Mouse (Mus musculus): Measurements from ENCODE around the gene Grin2c. TPM values are rescaled to one million over a fixed set of nuclear protein-coding genes. Genes with fewer than 3 reads are reported as not detected.

Gene Grin2c
- polyA plus RNA-seq, 1 experiment: 35.8 TPM

GRCm38 (mm10) chr11:115202756-115203155, 64.3 kb downstream of the Grin2c start:
- H3K27ac ChIP-seq (ENCODE audit: insufficient read depth, low read length): no peak overlapping the region
- no peak for TF ChIP-seq POLR2A (IDR thresholded peaks at IDR 0.05; ENCODE audit: extremely low read depth, insufficient read depth, low read length)
- no peak for TF ChIP-seq CTCF (IDR thresholded peaks at IDR 0.05; ENCODE audit: extremely low read depth, insufficient read depth, low read length)
- H3K4me1 ChIP-seq (ENCODE audit: control insufficient read depth, insufficient read depth, low read length): no peaks in the 10 kb centered on the region
- no peak overlapping the region for H3K4me3 ChIP-seq (ENCODE audit: insufficient read depth, low read length)

GRCm38 (mm10) chr11:115202316-115202715, 64.7 kb downstream of the Grin2c start:
- TF ChIP-seq CTCF (IDR thresholded peaks at IDR 0.05; ENCODE audit: extremely low read depth, insufficient read depth, low read length) (peak; percentile 88), POLR2A (IDR thresholded peaks at IDR 0.05; ENCODE audit: extremely low read depth, insufficient read depth, low read length) (no peak)
- no peaks in the 10 kb centered on the region for H3K4me1 ChIP-seq (ENCODE audit: control insufficient read depth, insufficient read depth, low read length)
- H3K4me3 ChIP-seq (ENCODE audit: insufficient read depth, low read length): no peak overlapping the region
- H3K27ac ChIP-seq (ENCODE audit: insufficient read depth, low read length): no peak overlapping the region

GRCm38 (mm10) chr11:115200520-115200919, 66.5 kb downstream of the Grin2c start:
- TF ChIP-seq POLR2A (IDR thresholded peaks at IDR 0.05; ENCODE audit: extremely low read depth, insufficient read depth, low read length) (no peak), CTCF (IDR thresholded peaks at IDR 0.05; ENCODE audit: extremely low read depth, insufficient read depth, low read length) (no peak)
- Histone ChIP-seq H3K27ac (ENCODE audit: insufficient read depth, low read length) (no peak overlapping the region), H3K4me3 (ENCODE audit: insufficient read depth, low read length) (no peak overlapping the region), H3K4me1 (ENCODE audit: control insufficient read depth, insufficient read depth, low read length) (no peaks in the 10 kb centered on the region)

Other genes starting within 250 kb of the Grin2c start
- gene Cd300ld4, start 240.2 kb downstream of the Grin2c start, polyA plus RNA-seq (2012; rRNA removed): 0.13 and 0.44 TPM in 2 replicates
- 0.36 TPM in 1 of 2 replicates, not detected in the other for gene Cd300ld5, start 229.5 kb downstream of the Grin2c start, polyA plus RNA-seq (2012; rRNA removed)
- 1.0 and 1.2 TPM in 2 replicates for gene Cd300ld3, start 218.8 kb downstream of the Grin2c start, polyA plus RNA-seq (2012; rRNA removed)
- 0.09 and 0.17 TPM in 2 replicates for gene Cd300e, start 205.1 kb downstream of the Grin2c start, polyA plus RNA-seq (2012; rRNA removed)
- gene Rab37, start 175.8 kb downstream of the Grin2c start, polyA plus RNA-seq (2012; rRNA removed): 2.5 and 2.9 TPM in 2 replicates
- 0.08 TPM in 2 replicates for gene Cd300lf, start 133.3 kb downstream of the Grin2c start, polyA plus RNA-seq (2012; rRNA removed)
- 73.8 and 74.1 TPM in 2 replicates for gene Slc9a3r1, start 103.9 kb downstream of the Grin2c start, polyA plus RNA-seq (2012; rRNA removed)
- 9.5 and 10.3 TPM in 2 replicates for gene Tmem104, start 79.8 kb downstream of the Grin2c start, polyA plus RNA-seq (2012; rRNA removed)
- gene Nat9, start 79.4 kb downstream of the Grin2c start, polyA plus RNA-seq (2012; rRNA removed): 40.9 and 43.2 TPM in 2 replicates
- gene Fdxr, start 9.8 kb upstream of the Grin2c start, polyA plus RNA-seq (2012; rRNA removed): 32.6 and 33.4 TPM in 2 replicates
- 14.0 and 15.3 TPM in 2 replicates for gene Fads6, start 30.4 kb upstream of the Grin2c start, polyA plus RNA-seq (2012; rRNA removed)
- 2.2 and 3.4 TPM in 2 replicates for gene Otop2, start 39.9 kb upstream of the Grin2c start, polyA plus RNA-seq (2012; rRNA removed)
- gene Ush1g, start 54.8 kb upstream of the Grin2c start, polyA plus RNA-seq (2012; rRNA removed): 0.40 and 0.44 TPM in 2 replicates
- 0.06 TPM in 1 of 2 replicates, not detected in the other for gene Otop3, start 67.5 kb upstream of the Grin2c start, polyA plus RNA-seq (2012; rRNA removed)
- 102 and 103 TPM in 2 replicates for gene Hid1, start 100.5 kb upstream of the Grin2c start, polyA plus RNA-seq (2012; rRNA removed)
- gene Cdr2l, start 114.7 kb upstream of the Grin2c start, polyA plus RNA-seq (2012; rRNA removed): 20.6 and 21.5 TPM in 2 replicates
- gene Mrpl58, start 136.5 kb upstream of the Grin2c start, polyA plus RNA-seq (2012; rRNA removed): 121 and 124 TPM in 2 replicates
- gene Atp5h, start 152.7 kb upstream of the Grin2c start, polyA plus RNA-seq (2012; rRNA removed): 720 and 722 TPM in 2 replicates
- 75.0 and 81.1 TPM in 2 replicates for gene Kctd2, start 152.9 kb upstream of the Grin2c start, polyA plus RNA-seq (2012; rRNA removed)
- not detected in 2 replicates for gene Trim80, start 173.3 kb upstream of the Grin2c start, polyA plus RNA-seq (2012; rRNA removed)
- not detected in 2 replicates for gene Slc16a5, start 195.2 kb upstream of the Grin2c start, polyA plus RNA-seq (2012; rRNA removed)
- 8.7 and 11.7 TPM in 2 replicates for gene Armc7, start 208.4 kb upstream of the Grin2c start, polyA plus RNA-seq (2012; rRNA removed)
- 85.5 and 85.8 TPM in 2 replicates for gene Nt5c, start 224.6 kb upstream of the Grin2c start, polyA plus RNA-seq (2012; rRNA removed)
- 206 and 211 TPM in 2 replicates for gene Jpt1, start 247.1 kb upstream of the Grin2c start, polyA plus RNA-seq (2012; rRNA removed)